Mouse (Mus musculus) common myeloid progenitor, adult 5-6 weeks (primary cell): ENCODE measurements around the gene Esr1. TPM values are rescaled to one million over a fixed set of nuclear protein-coding genes. Genes with fewer than 3 reads are reported as not detected.

Experiments used
- ATAC-seq: replicated peaks from 2 replicates; pipeline ENCODE4 v1.8.0; 2016; ENCODE audit warnings: low read depth, mild to moderate bottlenecking, moderate TSS enrichment, inconsistent platforms; ENCODE audit not compliant: poor library complexity, severe bottlenecking
- total RNA-seq: library from RNA; stranded (forward); fragments of 200-1000, 187-1606 nt; gene quantifications from 2 replicates; pipeline ENCODE4 v1.2.3, GENCODE M21; 2017

Gene Esr1
- total RNA-seq, 1 experiment from 2014 or later: 11.3 TPM

- no peak for ATAC-seq
Observed at GRCm38 (mm10) chr10:4944725-4945124, 333.3 kb downstream of the Esr1 start.

GRCm38 (mm10) chr10:4965768-4966167 is 354.4 kb downstream of the Esr1 start:
- ATAC-seq: no peak

GRCm38 (mm10) chr10:4971156-4971555 is 359.8 kb downstream of the Esr1 start:
- ATAC-seq: no peak

GRCm38 (mm10) chr10:4971586-4971985 is 360.2 kb downstream of the Esr1 start:
- ATAC-seq: no peak

GRCm38 (mm10) chr10:4972026-4972425 is 360.6 kb downstream of the Esr1 start:
- ATAC-seq: no peak

- no peak for ATAC-seq
Observed at GRCm38 (mm10) chr10:4974246-4974645, 362.9 kb downstream of the Esr1 start.

- no peak for ATAC-seq
Observed at GRCm38 (mm10) chr10:4976557-4976956, 365.2 kb downstream of the Esr1 start.

- ATAC-seq: peak; percentile 94
Observed at GRCm38 (mm10) chr10:4977374-4977773, 366.0 kb downstream of the Esr1 start.

GRCm38 (mm10) chr10:4983919-4984318 is 372.5 kb downstream of the Esr1 start:
- no peak for ATAC-seq

- peak; percentile 50 for ATAC-seq
Observed at GRCm38 (mm10) chr10:4993802-4994201, 382.4 kb downstream of the Esr1 start.

- ATAC-seq: peak; percentile 69
Observed at GRCm38 (mm10) chr10:4996592-4996991, 385.2 kb downstream of the Esr1 start.

GRCm38 (mm10) chr10:5008795-5009366 is 397.5 kb downstream of the Esr1 start:
- no peak for ATAC-seq

- ATAC-seq: no peak
Observed at GRCm38 (mm10) chr10:5012004-5012403, 400.6 kb downstream of the Esr1 start.

- ATAC-seq: no peak
Observed at GRCm38 (mm10) chr10:5014976-5015375, 403.6 kb downstream of the Esr1 start.

GRCm38 (mm10) chr10:5017148-5017547 is 405.8 kb downstream of the Esr1 start:
- no peak for ATAC-seq

GRCm38 (mm10) chr10:5025906-5026305 is 414.5 kb downstream of the Esr1 start:
- no peak for ATAC-seq

GRCm38 (mm10) chr10:5027208-5027607 is 415.8 kb downstream of the Esr1 start:
- ATAC-seq: no peak

- no peak for ATAC-seq
Observed at GRCm38 (mm10) chr10:5028301-5028700, 416.9 kb downstream of the Esr1 start.

GRCm38 (mm10) chr10:5029161-5029560 is 417.8 kb downstream of the Esr1 start:
- no peak for ATAC-seq

GRCm38 (mm10) chr10:5029883-5030282 is 418.5 kb downstream of the Esr1 start:
- no peak for ATAC-seq

GRCm38 (mm10) chr10:5032192-5033048 is 421.0 kb downstream of the Esr1 start:
- no peak for ATAC-seq

GRCm38 (mm10) chr10:5041254-5041653 is 429.9 kb downstream of the Esr1 start:
- ATAC-seq: no peak
